Mouse (Mus musculus) midbrain, postnatal 0 days (tissue): Measurements from ENCODE around the gene Sh3pxd2a. TPM values are rescaled to one million over a fixed set of nuclear protein-coding genes. Genes with fewer than 3 reads are reported as not detected.

Experiments
- ATAC-seq: fragments of 200-750 bp; cut with Nextera tagmentation; 2 replicates; pipeline ENCODE4 v1.8.0; 2017; ENCODE audit warnings: moderate number of reproducible peaks, mild to moderate bottlenecking, moderate TSS enrichment, moderate library complexity; ENCODE audit not compliant: low FRiP score
- DNase-seq: peaks from one replicate; pipeline ENCODE4 v3.0.0-alpha.2; 2015; ENCODE audit warnings: low spot score
- H3K27ac ChIP-seq: fragments of 300-500 bp; sonication (generic); 2 replicates; pipeline ENCODE4 v1.5.1; 2014; ENCODE audit warnings: low read depth, mild to moderate bottlenecking, low read length, mixed read lengths
- H3K27me3 ChIP-seq: fragments of 300-500 bp; sonication (generic); 2 replicates; pipeline ENCODE4 v1.6.1; 2014; ENCODE audit warnings: low read length, control low read depth, mixed read lengths; ENCODE audit not compliant: insufficient read depth
- H3K36me3 ChIP-seq: fragments of 300-500 bp; sonication (generic); 2 replicates; pipeline ENCODE4 v1.6.1; 2014; ENCODE audit warnings: low read length, control low read depth, mixed read lengths; ENCODE audit not compliant: insufficient read depth
- H3K4me1 ChIP-seq: fragments of 300-500 bp; sonication (generic); 2 replicates; pipeline ENCODE4 v1.6.1; 2014; ENCODE audit warnings: mild to moderate bottlenecking, control low read depth, antibody characterized with exemption, low read length, mixed read lengths; ENCODE audit not compliant: insufficient read depth
- H3K4me2 ChIP-seq: fragments of 300-500 bp; sonication (generic); 2 replicates; pipeline ENCODE4 v1.6.1; 2014; ENCODE audit warnings: low read depth, mild to moderate bottlenecking, low read length, mixed read lengths; ENCODE audit not compliant: poor library complexity, severe bottlenecking
- H3K4me3 ChIP-seq: fragments of 300-500 bp; sonication (generic); 2 replicates; pipeline ENCODE4 v1.5.1; 2014; ENCODE audit warnings: low read depth, mild to moderate bottlenecking, low read length, moderate library complexity
- H3K9ac ChIP-seq: fragments of 300-500 bp; sonication (generic); replicated peaks from 2 replicates; pipeline ENCODE4 v1.6.1; 2014; ENCODE audit warnings: mild to moderate bottlenecking, low read length, moderate library complexity, mixed read lengths; ENCODE audit not compliant: poor library complexity, severe bottlenecking
- H3K9me3 ChIP-seq: fragments of 300-500 bp; sonication (generic); 2 replicates; pipeline ENCODE4 v1.6.1; 2016; ENCODE audit warnings: low read length, control low read depth
- CTCF ChIP-seq: IDR thresholded peaks from 2 replicates; pipeline ENCODE4 v1.5.1; 2016; ENCODE audit warnings: antibody characterized with exemption, mild to moderate bottlenecking
- WGBS: fragments of 180-500 bp; shearing (Covaris S2); extraction: QIAGEN DNeasy Blood & Tissue Kit; methylation state at CpG from one replicate; pipeline ENCODE4 v1.1.7; 2014; 5-methylcytosine and 5-hydroxymethylcytosine counted together
- polyA plus RNA-seq: library from polyadenylated mRNA; unstranded; fragments of >200 nt; fragmentation: Nextera tagmentation; extraction: Ambion mirVana; gene quantifications from 2 replicates; pipeline ENCODE4 v1.2.1, GENCODE M21; 2015
- total RNA-seq: library from RNA; depleted of rRNA; stranded (reverse); fragments of >200 nt; gene quantifications from 2 replicates; pipeline ENCODE4 v1.2.3, GENCODE M21; 2014

The Sh3pxd2a gene
- total and polyA plus RNA-seq, 2 experiments from 2014 or later = 1.5 to 21.0 TPM

GRCm38 (mm10) chr19:47309824-47310223 is 154.4 kb downstream of the Sh3pxd2a start:
- no peak overlapping the region for H3K4me2 ChIP-seq
- H3K9me3 ChIP-seq = no peaks in the 10 kb centered on the region
- H3K36me3 ChIP-seq = no peaks in the 10 kb centered on the region
- 93% methylated on average over 12 of the region's 12 CpGs for WGBS
- no peak overlapping the region for H3K27ac ChIP-seq
- DNase-seq (no peak), ATAC-seq (no peak)
- no peak overlapping the region for H3K9ac ChIP-seq
- TF ChIP-seq CTCF = no peak
- no peak overlapping the region for H3K4me3 ChIP-seq
- no peaks in the 10 kb centered on the region for H3K4me1 ChIP-seq
- H3K27me3 ChIP-seq = no peaks in the 10 kb centered on the region

GRCm38 (mm10) chr19:47306917-47307315 is 157.3 kb downstream of the Sh3pxd2a start:
- Histone ChIP-seq H3K9ac (no peak overlapping the region), H3K27me3 (no peaks in the 10 kb centered on the region), H3K36me3 (no peaks in the 10 kb centered on the region), H3K27ac (no peak overlapping the region), H3K4me1 (0 out of 2 replicates have a peak, but pooled peaks cover 3% of the 10 kb centered on the region), H3K9me3 (no peaks in the 10 kb centered on the region), H3K4me2 (no peak overlapping the region), H3K4me3 (no peak overlapping the region)
- DNase-seq = no peak
- no peak for TF ChIP-seq CTCF
- ATAC-seq = no peak
- 88% methylated on average over 8 of the region's 8 CpGs for WGBS

- ATAC-seq = no peak
- Histone ChIP-seq H3K36me3 (no peaks in the 10 kb centered on the region), H3K27me3 (no peaks in the 10 kb centered on the region), H3K27ac (no peak overlapping the region), H3K9ac (no peak overlapping the region), H3K4me1 (peaks cover 8% of the 10 kb centered on the region; the same call in 1 of the 2 replicates), H3K4me2 (no peak overlapping the region), H3K9me3 (no peaks in the 10 kb centered on the region), H3K4me3 (no peak overlapping the region)
- DNase-seq = no peak
- TF ChIP-seq CTCF = no peak
- 93% methylated on average over 14 of the region's 14 CpGs for WGBS
Measured at GRCm38 (mm10) chr19:47306128-47306916, 157.9 kb downstream of the Sh3pxd2a start.

GRCm38 (mm10) chr19:47305401-47305800 is 158.8 kb downstream of the Sh3pxd2a start:
- Histone ChIP-seq H3K9me3 (no peaks in the 10 kb centered on the region), H3K27me3 (no peaks in the 10 kb centered on the region), H3K36me3 (no peaks in the 10 kb centered on the region), H3K4me2 (no peak overlapping the region), H3K4me1 (peaks cover 11% of the 10 kb centered on the region; the same call in 1 of the 2 replicates), H3K27ac (no peak overlapping the region), H3K4me3 (no peak overlapping the region), H3K9ac (no peak overlapping the region)
- 91% methylated on average over 10 of the region's 10 CpGs for WGBS
- ATAC-seq (no peak), DNase-seq (no peak)
- no peak for TF ChIP-seq CTCF

GRCm38 (mm10) chr19:47304170-47304745 is 159.9 kb downstream of the Sh3pxd2a start:
- WGBS = 77% methylated on average over 5 of the region's 5 CpGs
- ATAC-seq = no peak
- Histone ChIP-seq H3K4me1 (peaks cover 11% of the 10 kb centered on the region; the same call in 1 of the 2 replicates), H3K27me3 (no peaks in the 10 kb centered on the region), H3K27ac (no peak overlapping the region), H3K36me3 (no peaks in the 10 kb centered on the region), H3K9me3 (no peaks in the 10 kb centered on the region), H3K4me3 (no peak overlapping the region), H3K4me2 (no peak overlapping the region), H3K9ac (no peak overlapping the region)
- DNase-seq = no peak
- no peak for TF ChIP-seq CTCF

- H3K9me3 ChIP-seq = no peaks in the 10 kb centered on the region
- 81% methylated on average over 10 of the region's 10 CpGs for WGBS
- no peak overlapping the region for H3K9ac ChIP-seq
- H3K36me3 ChIP-seq = no peaks in the 10 kb centered on the region
- TF ChIP-seq CTCF = no peak
- H3K27me3 ChIP-seq = no peaks in the 10 kb centered on the region
- ATAC-seq (no peak), DNase-seq (no peak)
- no peak overlapping the region for H3K4me2 ChIP-seq
- H3K27ac ChIP-seq = no peak overlapping the region
- no peak overlapping the region for H3K4me3 ChIP-seq
- H3K4me1 ChIP-seq = peaks cover 11% of the 10 kb centered on the region; the same call in 1 of the 2 replicates
Measured at GRCm38 (mm10) chr19:47303128-47303527, 161.1 kb downstream of the Sh3pxd2a start.
